Mouse (Mus musculus): ENCODE data around the gene Mvb12b. TPM values are rescaled to one million over a fixed set of nuclear protein-coding genes. Genes with fewer than 3 reads are reported as not detected.

The Mvb12b gene
- total and polyA plus RNA-seq, 3 experiments: 22.8 to 23.3 TPM; not detected in 1

GRCm38 (mm10) chr2:33754980-33755632 lies 132.6 kb downstream of the Mvb12b start:
- Histone ChIP-seq H3K4me1 (ENCODE audit: control insufficient read depth in 1 of 2, insufficient read depth in 2 of 2, low read length in 2 of 2) (no peaks in the 10 kb centered on the region), H3K36me3 (ENCODE audit: control insufficient read depth in 1 of 2, insufficient read depth in 2 of 2, low read length in 2 of 2) (no peaks in the 10 kb centered on the region), H3K79me2 (ENCODE audit: control insufficient read depth, insufficient read depth, low read length, poor library complexity) (no peaks in the 10 kb centered on the region), H3K9me3 (replicated peaks; ENCODE audit: insufficient read depth, low read length) (no peaks in the 10 kb centered on the region), H3K9ac (ENCODE audit: control insufficient read depth, low read depth, low read length, poor library complexity, severe bottlenecking) (no peak overlapping the region), H3K27ac (ENCODE audit: control insufficient read depth, low read depth, low read length) (no peak overlapping the region), H3K4me3 (ENCODE audit: control insufficient read depth in 1 of 2, insufficient read depth in 1 of 2, low read depth in 2 of 2, low read length in 2 of 2) (no peak overlapping the region), H3K27me3 (ENCODE audit: control insufficient read depth in 1 of 2, insufficient read depth in 2 of 2, low read length in 2 of 2) (no peaks in the 10 kb centered on the region)
- no peak for TF ChIP-seq HCFC1 (IDR thresholded peaks at IDR 0.05; ENCODE audit: low read depth, low read length)
- DNase-seq (ENCODE audit: low read depth, low spot score): no peak

GRCm38 (mm10) chr2:33754317-33754633 lies 133.5 kb downstream of the Mvb12b start:
- TF ChIP-seq ZC3H11A (IDR thresholded peaks at IDR 0.05; ENCODE audit: low read depth, low read length) (no peak), MAX (IDR thresholded peaks at IDR 0.05; ENCODE audit: low read length) (no peak), ZMIZ1 (IDR thresholded peaks at IDR 0.05; ENCODE audit: low read depth, low read length) (no peak)

GRCm38 (mm10) chr2:33753630-33754316 lies 134.0 kb downstream of the Mvb12b start:
- no peak for TF ChIP-seq E2F4 (IDR thresholded peaks at IDR 0.05; ENCODE audit: borderline replicate concordance, low read depth, low read length)
- TF ChIP-seq ZMIZ1 (IDR thresholded peaks at IDR 0.05; ENCODE audit: low read depth, low read length): no peak
- TF ChIP-seq MYC (IDR thresholded peaks at IDR 0.05; ENCODE audit: low read depth, low read length): no peak
- TF ChIP-seq MAX (IDR thresholded peaks at IDR 0.05; ENCODE audit: low read length): no peak
- no peak for TF ChIP-seq TBP (IDR thresholded peaks at IDR 0.05; ENCODE audit: low read depth, low read length)
- TF ChIP-seq GABPA (IDR thresholded peaks at IDR 0.05; ENCODE audit: low read depth, low read length): no peak
- TF ChIP-seq CTCF (IDR thresholded peaks at IDR 0.05 in 2 of 3, conservative IDR thresholded peaks at IDR 0.05 in 1 of 3; ENCODE audit: control insufficient read depth in 1 of 3, insufficient read depth in 1 of 3, low read depth in 2 of 3, low read length in 3 of 3, poor library complexity in 1 of 3, severe bottlenecking in 1 of 3): no peak
- TF ChIP-seq MYB (IDR thresholded peaks at IDR 0.05; ENCODE audit: low read depth, low read length): no peak
- TF ChIP-seq POLR2AphosphoS5 (IDR thresholded peaks at IDR 0.05; ENCODE audit: borderline replicate concordance, low read depth, low read length): no peak
- Histone ChIP-seq H3K9me3 (replicated peaks; ENCODE audit: insufficient read depth, low read length) (no peaks in the 10 kb centered on the region), H3K79me2 (ENCODE audit: control insufficient read depth, insufficient read depth, low read length, poor library complexity) (no peaks in the 10 kb centered on the region), H3K36me3 (ENCODE audit: control insufficient read depth in 1 of 2, insufficient read depth in 2 of 2, low read length in 2 of 2) (no peaks in the 10 kb centered on the region), H3K27ac (ENCODE audit: control insufficient read depth, low read depth, low read length) (no peak overlapping the region), H3K4me1 (ENCODE audit: control insufficient read depth in 1 of 2, insufficient read depth in 2 of 2, low read length in 2 of 2) (no peaks in the 10 kb centered on the region), H3K4me3 (ENCODE audit: control insufficient read depth in 1 of 2, insufficient read depth in 1 of 2, low read depth in 2 of 2, low read length in 2 of 2) (no peak overlapping the region), H3K9ac (ENCODE audit: control insufficient read depth, low read depth, low read length, poor library complexity, severe bottlenecking) (no peak overlapping the region), H3K27me3 (ENCODE audit: control insufficient read depth in 1 of 2, insufficient read depth in 2 of 2, low read length in 2 of 2) (no peaks in the 10 kb centered on the region)
- no peak for DNase-seq (ENCODE audit: low read depth, low spot score)

More at GRCm38 (mm10) chr2:33754317-33754633, 133.5 kb downstream of the Mvb12b start:
- H3K4me3 ChIP-seq (ENCODE audit: control insufficient read depth in 1 of 2, insufficient read depth in 1 of 2, low read depth in 2 of 2, low read length in 2 of 2): no peak overlapping the region
- H3K27me3 ChIP-seq (ENCODE audit: control insufficient read depth in 1 of 2, insufficient read depth in 2 of 2, low read length in 2 of 2): no peaks in the 10 kb centered on the region
- no peaks in the 10 kb centered on the region for H3K79me2 ChIP-seq (ENCODE audit: control insufficient read depth, insufficient read depth, low read length, poor library complexity)
- H3K9ac ChIP-seq (ENCODE audit: control insufficient read depth, low read depth, low read length, poor library complexity, severe bottlenecking): no peak overlapping the region
- H3K9me3 ChIP-seq (replicated peaks; ENCODE audit: insufficient read depth, low read length): no peaks in the 10 kb centered on the region
- H3K4me1 ChIP-seq (ENCODE audit: control insufficient read depth in 1 of 2, insufficient read depth in 2 of 2, low read length in 2 of 2): no peaks in the 10 kb centered on the region
- H3K27ac ChIP-seq (ENCODE audit: control insufficient read depth, low read depth, low read length): no peak overlapping the region
- no peaks in the 10 kb centered on the region for H3K36me3 ChIP-seq (ENCODE audit: control insufficient read depth in 1 of 2, insufficient read depth in 2 of 2, low read length in 2 of 2)
- DNase-seq (ENCODE audit: low read depth, low spot score): no peak

Data from MEL (cell line).